8 mouse cellular contexts compared by ENCODE assay signal in genomic region chr9:98329274-98330105, GRCm38 (mm10). TPM values are rescaled to one million over a fixed set of nuclear protein-coding genes. Genes with fewer than 3 reads are reported as not detected.
DNase-seq lines count a peak whose midpoint lies in the region; ATAC-seq and TF ChIP-seq lines count a peak whose summit lies in the region.
"Had no signal": no experiment of that assay in that cellular context is flagged by ENCODE, and none has a peak within 500 bp of the region (broad histone marks: within the 10 kb centered on the region; RNA-seq: fewer than 3 reads in every experiment).

No protein-coding gene starts in this region.

- TF ChIP-seq CTCF in kidney, adult 2 months (conservative IDR thresholded peaks at IDR 0.05; ENCODE audit: insufficient read depth, insufficient read length, low read depth, low read length), result no peak

- 21% methylated on average over 20 of the region's 20 CpGs for WGBS in kidney, adult 2 months

- intact Hi-C loops in left cerebral cortex, postnatal 36 days (cut with DNase I), result no loop called here

- no peaks in the 10 kb centered on the region for H3K27me3 ChIP-seq in kidney, adult 2 months (replicated peaks; ENCODE audit: control insufficient read depth, insufficient read depth, low read length)

- no peak overlapping the region for H3K4me3 ChIP-seq in kidney, adult 2 months (ENCODE audit: insufficient read depth, low read depth, low read length)

- peaks cover 15% of the 10 kb centered on the region; the same call in 1 of the 2 replicates for H3K4me1 ChIP-seq in kidney, adult 2 months (ENCODE audit: control insufficient read depth, insufficient read depth, low read length)

- H3K36me3 ChIP-seq in kidney, adult 2 months (ENCODE audit: control insufficient read depth, insufficient read depth, low read length), result no peaks in the 10 kb centered on the region

- peak overlapping the region; percentile 70 for H3K27ac ChIP-seq in kidney, adult 2 months (ENCODE audit: insufficient read depth, low read depth, low read length)
- H3K27ac ChIP-seq: macrophage had no signal

- peak; percentile 3 for DNase-seq in adipocyte (ENCODE audit: low spot score)
- DNase-seq in brain, embryonic 18.5 days (ENCODE audit: low read depth, low spot score), result peak; percentile 51
- DNase-seq in frontal cortex, postnatal 10 days (ENCODE audit: low spot score in 2 of 2), result peak; percentile 23 to 26
- DNase-seq in kidney, adult 2 months, result peak; percentile 96
- peak; percentile 48 to 59 for DNase-seq in left cerebral cortex, postnatal 36 days (ENCODE audit: low spot score in 2 of 2)
- peak; percentile 45 for DNase-seq in ovary, postnatal 36 days (ENCODE audit: low spot score)

- TF ChIP-seq POLR2A in kidney, adult 2 months (IDR thresholded peaks at IDR 0.05; ENCODE audit: low read depth, low read length), result peak; percentile 51

- ATAC-seq in erythroblast, adult 5-6 weeks (replicated peaks; ENCODE audit: low FRiP score, poor library complexity, severe bottlenecking), result no peak

RNA-seq across cellular contexts. Expression of gene Nmnat3, which starts 42.3 kb away (rescaled TPM):
- polyA plus RNA-seq in kidney, adult 2 months (2012; rRNA removed), result 27.7 and 29.4 TPM in 2 replicates
- 1 to 10 TPM; 2.1 to 2.7 TPM for total RNA-seq in left cerebral cortex, postnatal 36 days (2021)
- 28.0 and 51.1 TPM in 2 replicates for total RNA-seq in erythroblast, adult 5-6 weeks (2015; ENCODE audit: low replicate concordance)
- total RNA-seq in erythroblast, adult 5-6 weeks (2017; ENCODE audit: low replicate concordance), result 40.2 and 59.4 TPM in 2 replicates

Comparison
In these comparisons a context has a peak if more than half of its experiments do, and no peak if none do; other contexts are left out.
1. DNase-seq: peak in every context shown above with its lines; median percentile 96 in kidney, adult 2 months; 54 in left cerebral cortex, postnatal 36 days; 51 in brain, embryonic 18.5 days; 45 in ovary, postnatal 36 days; 24 in frontal cortex, postnatal 10 days; 3 in adipocyte.
2. RNA of gene Nmnat3, which starts 42.3 kb away (total RNA-seq): 28.0 to 59.4 TPM in erythroblast, adult 5-6 weeks; 2.1 to 2.7 TPM in left cerebral cortex, postnatal 36 days; every median in the first group is over 4 times any median in the second.